Mouse (Mus musculus) thymus, adult 2 months (tissue): ENCODE data around the gene Fam193b. TPM values are rescaled to one million over a fixed set of nuclear protein-coding genes. Genes with fewer than 3 reads are reported as not detected.

Source experiments
- DNase-seq: peaks from one replicate; pipeline ENCODE4 v3.0.0; 2021
- H3K27ac ChIP-seq: fragments of 200-500 bp; 2 replicates; pipeline ENCODE4 v1.5.1; 2012; ENCODE audit warnings: low read length, control low read depth; ENCODE audit not compliant: control insufficient read depth, insufficient read depth
- H3K27me3 ChIP-seq: fragments of 200-500 bp; 2 replicates; pipeline ENCODE4 v1.6.1; 2012; ENCODE audit warnings: mild to moderate bottlenecking, low read length, moderate library complexity, mixed read lengths; ENCODE audit not compliant: control insufficient read depth, insufficient read depth
- H3K36me3 ChIP-seq: fragments of 200-500 bp; 2 replicates; pipeline ENCODE4 v1.6.1; 2012; ENCODE audit warnings: mild to moderate bottlenecking, low read length, moderate library complexity; ENCODE audit not compliant: control insufficient read depth, insufficient read depth
- H3K4me1 ChIP-seq: fragments of 200-500 bp; replicated peaks from 2 replicates; pipeline ENCODE4 v1.6.1; 2012; ENCODE audit warnings: low read length; ENCODE audit not compliant: control insufficient read depth, insufficient read depth
- H3K4me3 ChIP-seq: fragments of 200-500 bp; 2 replicates; pipeline ENCODE4 v1.5.1; 2012; ENCODE audit warnings: mild to moderate bottlenecking, low read length, control low read depth, moderate library complexity; ENCODE audit not compliant: control insufficient read depth, insufficient read depth
- CTCF ChIP-seq: fragments of 200-500 bp; IDR thresholded peaks from 2 replicates; pipeline ENCODE4 v1.5.1; 2012; ENCODE audit warnings: mild to moderate bottlenecking, control low read depth, low read length, moderate library complexity, borderline replicate concordance; ENCODE audit not compliant: control insufficient read depth, poor library complexity, insufficient read depth; ENCODE audit errors: extremely low read depth
- POLR2A ChIP-seq: fragments of 200-500 bp; IDR thresholded peaks from 2 replicates; pipeline ENCODE4 v1.6.1; 2012; ENCODE audit warnings: mild to moderate bottlenecking, low read length, control low read depth, moderate library complexity; ENCODE audit not compliant: control insufficient read depth, poor library complexity, insufficient read depth; ENCODE audit errors: extremely low read depth
- WGBS: fragments of 180-500 bp; shearing (Covaris S2); methylation state at CpG from one replicate; pipeline ENCODE4 v1.1.7; 2018; 5-methylcytosine and 5-hydroxymethylcytosine counted together
- polyA plus RNA-seq: library from polyadenylated mRNA; depleted of rRNA; stranded (reverse); fragments of >200 nt; gene quantifications from 2 replicates; pipeline ENCODE4 v1.2.3, GENCODE M21; 2012

The Fam193b gene
- polyA plus RNA-seq, 1 experiment = 409 TPM

- Histone ChIP-seq H3K4me1 (peaks cover 10% of the 10 kb centered on the region), H3K4me3 (peak within 1 kb of the TSS; percentile 70), H3K27ac (no peak within 1 kb of the TSS), H3K27me3 (no peaks in the 10 kb centered on the region), H3K36me3 (peaks cover 15% of the 10 kb centered on the region)
- TF ChIP-seq CTCF (peak; percentile 90), POLR2A (peak; percentile 70)
- peak; percentile 99 for DNase-seq
- 2% methylated on average over 70 of the region's 70 CpGs for WGBS
Observed at GRCm38 (mm10) chr13:55536194-55537175, 34.4 kb downstream of the Fam193b start, which contains the start of gene Ddx41. Gene Ddx41, minus strand, starts transcription at chr13:55536658.

GRCm38 (mm10) chr13:55535796-55536193, 35.1 kb downstream of the Fam193b start:
- Histone ChIP-seq H3K36me3 (peaks cover 20% of the 10 kb centered on the region), H3K4me3 (peak overlapping the region; percentile 70), H3K27me3 (no peaks in the 10 kb centered on the region), H3K4me1 (peaks cover 10% of the 10 kb centered on the region), H3K27ac (no peak overlapping the region)
- TF ChIP-seq POLR2A (no peak), CTCF (no peak)
- 20% methylated on average over 17 of the region's 17 CpGs for WGBS
- DNase-seq = no peak

- peaks cover 10% of the 10 kb centered on the region for H3K4me1 ChIP-seq
- WGBS = 91% methylated on average over 15 of the region's 15 CpGs
- no peak overlapping the region for H3K27ac ChIP-seq
- no peak overlapping the region for H3K4me3 ChIP-seq
- TF ChIP-seq CTCF (no peak), POLR2A (no peak)
- DNase-seq = no peak
- peaks cover 25% of the 10 kb centered on the region for H3K36me3 ChIP-seq
- no peaks in the 10 kb centered on the region for H3K27me3 ChIP-seq
Observed at GRCm38 (mm10) chr13:55535191-55535590, 35.7 kb downstream of the Fam193b start.

- WGBS = 39% methylated on average over 8 of the region's 8 CpGs
- peaks cover 15% of the 10 kb centered on the region for H3K36me3 ChIP-seq
- TF ChIP-seq POLR2A (no peak), CTCF (no peak)
- no peak within 1 kb of the TSS for H3K4me3 ChIP-seq
- no peaks in the 10 kb centered on the region for H3K27me3 ChIP-seq
- H3K4me1 ChIP-seq = peaks cover 6% of the 10 kb centered on the region; the same call in 1 of the 2 replicates
- no peak for DNase-seq
- H3K27ac ChIP-seq = peak within 1 kb of the TSS; percentile 11; the same call in 1 of the 2 replicates
Observed at GRCm38 (mm10) chr13:55529198-55529915, 41.6 kb downstream of the Fam193b start, which contains the start of gene Dok3. Gene Dok3, minus strand, starts transcription at chr13:55529296.

- H3K27me3 ChIP-seq = no peaks in the 10 kb centered on the region
- no peak overlapping the region for H3K4me3 ChIP-seq
- no peak for DNase-seq
- TF ChIP-seq CTCF (no peak), POLR2A (no peak)
- peaks cover 6% of the 10 kb centered on the region; the same call in 1 of the 2 replicates for H3K4me1 ChIP-seq
- no peak overlapping the region for H3K27ac ChIP-seq
- WGBS = 15% methylated on average over 18 of the region's 18 CpGs
- peaks cover 15% of the 10 kb centered on the region for H3K36me3 ChIP-seq
Observed at GRCm38 (mm10) chr13:55527834-55528772, 42.8 kb downstream of the Fam193b start.
